Mouse (Mus musculus): Measurements from ENCODE around the gene Mga.

GRCm38 (mm10) chr2:119990881-119991280 lies 93.9 kb downstream of the Mga start:
- no peak for TF ChIP-seq EP300 (IDR thresholded peaks at IDR 0.05)
- no peak for TF ChIP-seq CTCF (IDR thresholded peaks at IDR 0.05)
